Mouse (Mus musculus): ENCODE measurements at regions not wholly inside any gene's neighbourhood (a gene's known extent, or its start where the extent isn't known, plus 50 kb on each side); places are given as distances from the start of the nearest gene placed in this dataset.

DNA sequence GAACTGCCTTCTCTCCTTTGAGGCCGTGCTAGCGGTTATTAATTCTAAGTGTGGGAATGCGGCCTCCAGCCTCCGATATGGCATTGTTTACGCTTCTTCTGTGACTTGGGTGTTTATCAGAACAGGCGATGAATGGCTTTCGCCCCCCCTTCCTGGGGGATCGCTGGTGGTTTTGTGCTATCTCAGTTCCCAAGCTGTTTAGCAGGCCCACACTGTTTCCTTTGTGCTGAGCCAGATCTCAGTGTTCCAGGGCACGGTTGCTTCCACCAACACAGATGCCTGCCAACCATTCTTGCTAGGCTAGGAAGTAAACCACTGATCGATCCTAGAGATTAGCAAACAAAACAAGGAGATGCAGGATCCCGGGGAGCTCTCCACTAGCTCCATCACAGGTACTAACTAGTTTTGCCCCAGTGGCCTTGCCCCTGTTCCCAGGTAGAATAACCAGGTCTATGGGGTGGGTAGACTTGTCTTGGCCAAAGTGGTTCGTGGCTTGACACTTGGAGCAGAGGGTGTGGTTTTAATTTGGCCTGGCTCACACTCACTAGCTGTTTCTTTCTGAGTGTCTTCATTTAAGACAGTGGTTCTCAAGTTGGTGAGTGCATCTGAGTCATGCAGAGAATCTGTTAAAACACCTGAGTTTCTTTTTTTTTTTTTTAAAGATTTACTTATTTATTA, 50.9 kb upstream of the Ahctf1 start (continued):
- TF ChIP-seq GABPA (IDR thresholded peaks at IDR 0.05; ENCODE audit: low read depth, low read length): no peak
- no peak for TF ChIP-seq NELFE (IDR thresholded peaks at IDR 0.05; ENCODE audit: low read depth, low read length)
- TF ChIP-seq MYB (IDR thresholded peaks at IDR 0.05; ENCODE audit: low read depth, low read length): peak; percentile 80
- TF ChIP-seq E2F4 (IDR thresholded peaks at IDR 0.05; ENCODE audit: borderline replicate concordance, low read depth, low read length): no peak

Measured in MEL (cell line).